Mouse (Mus musculus): ENCODE data around the gene Ass1. TPM values are rescaled to one million over a fixed set of nuclear protein-coding genes. Genes with fewer than 3 reads are reported as not detected.

Gene Ass1
- polyA plus RNA-seq, 1 experiment from 2014 or later = 9.6 TPM

GRCm38 (mm10) chr2:31490556-31490955 lies 20.5 kb downstream of the Ass1 start:
- Histone ChIP-seq H3K27me3 (ENCODE audit: control insufficient read depth, insufficient read depth, low read length) (peaks cover 77% of the 10 kb centered on the region), H3K27ac (ENCODE audit: low read depth, low read length) (no peak overlapping the region), H3K9ac (ENCODE audit: low read length) (no peak overlapping the region), H3K4me3 (ENCODE audit: low read depth, low read length) (no peak overlapping the region), H3K4me2 (no peak overlapping the region), H3K4me1 (ENCODE audit: control insufficient read depth, insufficient read depth, low read length) (peaks cover 21% of the 10 kb centered on the region), H3K9me3 (ENCODE audit: control insufficient read depth, low read length) (no peaks in the 10 kb centered on the region), H3K36me3 (ENCODE audit: control insufficient read depth, insufficient read depth, low read length) (no peaks in the 10 kb centered on the region)
- ATAC-seq (ENCODE audit: low FRiP score) = no peak
- DNase-seq (ENCODE audit: low spot score, missing footprints) = peak; percentile 75
- 86% methylated on average over 2 of the region's 2 CpGs for WGBS

- Histone ChIP-seq H3K9me3 (ENCODE audit: control insufficient read depth, low read length) (no peaks in the 10 kb centered on the region), H3K9ac (ENCODE audit: low read length) (no peak overlapping the region), H3K27ac (ENCODE audit: low read depth, low read length) (no peak overlapping the region), H3K36me3 (ENCODE audit: control insufficient read depth, insufficient read depth, low read length) (no peaks in the 10 kb centered on the region), H3K27me3 (ENCODE audit: control insufficient read depth, insufficient read depth, low read length) (peaks cover 78% of the 10 kb centered on the region), H3K4me1 (ENCODE audit: control insufficient read depth, insufficient read depth, low read length) (peaks cover 38% of the 10 kb centered on the region), H3K4me3 (ENCODE audit: low read depth, low read length) (no peak overlapping the region), H3K4me2 (no peak overlapping the region)
- WGBS = 96% methylated on average over 8 of the region's 8 CpGs
- ATAC-seq (ENCODE audit: low FRiP score) (no peak), DNase-seq (ENCODE audit: low spot score, missing footprints) (no peak)
Measured at GRCm38 (mm10) chr2:31492308-31492707, 22.3 kb downstream of the Ass1 start.

- H3K36me3 ChIP-seq (ENCODE audit: control insufficient read depth, insufficient read depth, low read length) = no peaks in the 10 kb centered on the region
- H3K4me1 ChIP-seq (ENCODE audit: control insufficient read depth, insufficient read depth, low read length) = peaks cover 48% of the 10 kb centered on the region
- H3K9ac ChIP-seq (ENCODE audit: low read length) = no peak overlapping the region
- H3K4me2 ChIP-seq = no peak overlapping the region
- DNase-seq (ENCODE audit: low spot score, missing footprints) = no peak
- ATAC-seq (ENCODE audit: low FRiP score) = no peak
- peaks cover 78% of the 10 kb centered on the region for H3K27me3 ChIP-seq (ENCODE audit: control insufficient read depth, insufficient read depth, low read length)
- no peaks in the 10 kb centered on the region for H3K9me3 ChIP-seq (ENCODE audit: control insufficient read depth, low read length)
- WGBS = 47% methylated on average over 11 of the region's 11 CpGs
- H3K27ac ChIP-seq (ENCODE audit: low read depth, low read length) = no peak overlapping the region
- no peak overlapping the region for H3K4me3 ChIP-seq (ENCODE audit: low read depth, low read length)
Measured at GRCm38 (mm10) chr2:31493243-31493642, 23.2 kb downstream of the Ass1 start.

GRCm38 (mm10) chr2:31494315-31494714 lies 24.3 kb downstream of the Ass1 start:
- Histone ChIP-seq H3K4me1 (ENCODE audit: control insufficient read depth, insufficient read depth, low read length) (peaks cover 58% of the 10 kb centered on the region), H3K4me2 (no peak overlapping the region), H3K9ac (ENCODE audit: low read length) (no peak overlapping the region), H3K9me3 (ENCODE audit: control insufficient read depth, low read length) (no peaks in the 10 kb centered on the region), H3K4me3 (ENCODE audit: low read depth, low read length) (no peak overlapping the region), H3K27me3 (ENCODE audit: control insufficient read depth, insufficient read depth, low read length) (peaks cover 84% of the 10 kb centered on the region), H3K27ac (ENCODE audit: low read depth, low read length) (no peak overlapping the region), H3K36me3 (ENCODE audit: control insufficient read depth, insufficient read depth, low read length) (no peaks in the 10 kb centered on the region)
- WGBS = 44% methylated on average over 5 of the region's 5 CpGs
- ATAC-seq (ENCODE audit: low FRiP score) (no peak), DNase-seq (ENCODE audit: low spot score, missing footprints) (no peak)

DNA sequence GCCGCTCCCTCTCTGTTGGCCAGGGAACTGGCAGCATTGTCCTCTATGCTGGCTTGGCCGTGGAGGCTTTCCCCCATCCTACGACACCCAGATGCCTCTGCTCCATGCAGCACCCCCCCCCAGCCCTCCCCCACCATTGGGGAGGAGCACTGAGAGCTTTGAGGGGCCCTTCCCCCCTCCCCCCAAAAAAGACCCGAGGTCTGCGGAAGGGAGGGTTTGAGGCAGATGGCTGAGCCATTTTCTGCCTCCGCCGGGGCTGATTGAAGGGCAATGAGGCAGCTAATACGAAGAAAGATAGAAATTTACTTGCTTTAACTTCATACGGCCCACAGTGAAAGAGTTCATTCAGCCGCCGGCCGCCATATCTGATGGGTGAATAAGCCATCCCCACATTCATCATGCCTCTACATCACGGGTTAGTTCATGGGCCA lies 25.1 kb downstream of the Ass1 start:
- no peaks in the 10 kb centered on the region for H3K9me3 ChIP-seq (ENCODE audit: control insufficient read depth, low read length)

DNA sequence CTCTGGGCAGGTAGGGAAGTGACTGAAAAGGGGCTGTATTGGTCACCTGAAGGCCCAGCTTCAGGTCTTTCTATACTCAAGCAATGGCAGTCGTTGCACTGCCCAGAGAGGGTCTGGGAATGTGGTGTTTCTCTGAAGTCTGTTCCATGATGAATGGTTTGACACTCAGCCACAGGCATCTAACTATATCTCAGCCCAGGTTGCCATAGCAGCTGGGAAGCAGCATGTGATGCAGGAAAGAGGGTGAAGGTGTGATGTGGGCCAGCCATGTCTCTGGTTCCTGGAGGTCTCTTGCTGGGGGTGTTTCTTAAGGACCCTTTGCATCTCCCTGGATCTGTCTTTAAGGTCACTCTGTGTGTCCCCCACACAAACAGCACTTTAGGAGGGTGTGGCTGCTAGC lies 26.1 kb downstream of the Ass1 start:
- Histone ChIP-seq H3K9ac (ENCODE audit: low read length) (no peak overlapping the region), H3K4me1 (ENCODE audit: control insufficient read depth, insufficient read depth, low read length) (peaks cover 75% of the 10 kb centered on the region), H3K27me3 (ENCODE audit: control insufficient read depth, insufficient read depth, low read length) (peaks cover 83% of the 10 kb centered on the region), H3K4me2 (no peak overlapping the region), H3K4me3 (ENCODE audit: low read depth, low read length) (no peak overlapping the region), H3K9me3 (ENCODE audit: control insufficient read depth, low read length) (no peaks in the 10 kb centered on the region), H3K27ac (ENCODE audit: low read depth, low read length) (no peak overlapping the region), H3K36me3 (ENCODE audit: control insufficient read depth, insufficient read depth, low read length) (no peaks in the 10 kb centered on the region)
- ATAC-seq (ENCODE audit: low FRiP score) = no peak
- no peak for DNase-seq (ENCODE audit: low spot score, missing footprints)
- 83% methylated on average over 1 of the region's 1 CpGs for WGBS

More for the DNA sequence above, 25.1 kb downstream of the Ass1 start:
- Histone ChIP-seq H3K4me3 (ENCODE audit: low read depth, low read length) (no peak overlapping the region), H3K9ac (ENCODE audit: low read length) (no peak overlapping the region), H3K4me1 (ENCODE audit: control insufficient read depth, insufficient read depth, low read length) (peaks cover 64% of the 10 kb centered on the region), H3K4me2 (no peak overlapping the region), H3K36me3 (ENCODE audit: control insufficient read depth, insufficient read depth, low read length) (no peaks in the 10 kb centered on the region), H3K27me3 (ENCODE audit: control insufficient read depth, insufficient read depth, low read length) (peaks cover 84% of the 10 kb centered on the region), H3K27ac (ENCODE audit: low read depth, low read length) (no peak overlapping the region)
- 0 out of 2 replicates have a peak, but pooled peaks have one; percentile 4 for ATAC-seq (ENCODE audit: low FRiP score)
- 45% methylated on average over 13 of the region's 13 CpGs for WGBS
- DNase-seq (ENCODE audit: low spot score, missing footprints) = peak; percentile 89

DNA sequence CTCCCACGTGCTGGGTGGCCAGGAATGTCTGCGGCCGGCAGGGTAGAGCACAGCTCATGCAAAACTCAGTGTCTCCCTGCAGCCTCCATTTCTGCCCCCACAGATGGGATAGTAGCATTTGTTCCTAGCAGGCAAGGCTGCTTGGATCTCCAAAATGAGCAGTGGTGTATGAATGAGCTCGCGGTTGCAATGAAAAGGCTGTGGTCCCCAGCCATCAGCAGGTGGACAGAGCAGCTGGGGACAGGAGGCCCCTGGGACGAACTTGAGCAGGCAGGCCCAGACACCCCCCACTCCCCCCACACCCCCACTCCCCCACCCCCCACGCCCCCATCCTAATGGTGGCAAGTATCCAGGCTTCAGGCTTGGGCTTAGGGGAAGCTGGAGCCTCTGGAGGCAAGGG lies 27.1 kb downstream of the Ass1 start:
- Histone ChIP-seq H3K36me3 (ENCODE audit: control insufficient read depth, insufficient read depth, low read length) (no peaks in the 10 kb centered on the region), H3K4me2 (no peak overlapping the region), H3K9ac (ENCODE audit: low read length) (no peak overlapping the region), H3K9me3 (ENCODE audit: control insufficient read depth, low read length) (no peaks in the 10 kb centered on the region), H3K27me3 (ENCODE audit: control insufficient read depth, insufficient read depth, low read length) (peaks cover 82% of the 10 kb centered on the region), H3K4me1 (ENCODE audit: control insufficient read depth, insufficient read depth, low read length) (peaks cover 83% of the 10 kb centered on the region), H3K27ac (ENCODE audit: low read depth, low read length) (no peak overlapping the region), H3K4me3 (ENCODE audit: low read depth, low read length) (no peak overlapping the region)
- WGBS = 40% methylated on average over 7 of the region's 7 CpGs
- ATAC-seq (ENCODE audit: low FRiP score) (no peak), DNase-seq (ENCODE audit: low spot score, missing footprints) (no peak)

DNA sequence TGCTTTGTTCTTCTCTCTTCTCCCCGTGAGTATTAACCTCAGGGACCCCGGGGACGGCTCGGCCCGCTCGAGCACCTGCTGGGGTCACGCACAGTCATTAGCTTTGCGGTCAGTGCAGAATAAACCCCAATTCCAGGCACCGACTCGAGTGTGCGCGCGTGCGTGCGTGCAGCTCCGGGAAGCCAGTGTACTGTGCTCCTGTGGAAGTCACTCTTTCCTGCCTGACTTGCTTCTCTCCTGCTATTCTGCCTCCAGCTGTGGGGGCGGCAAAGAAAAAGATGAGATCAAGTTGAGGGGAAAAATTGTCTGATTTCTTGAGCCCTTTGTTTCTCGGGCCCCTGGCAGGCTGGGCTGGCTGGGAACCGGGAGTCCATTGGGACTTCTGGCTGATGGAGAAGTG lies 27.6 kb downstream of the Ass1 start:
- H3K27me3 ChIP-seq (ENCODE audit: control insufficient read depth, insufficient read depth, low read length) = peaks cover 82% of the 10 kb centered on the region
- H3K36me3 ChIP-seq (ENCODE audit: control insufficient read depth, insufficient read depth, low read length) = no peaks in the 10 kb centered on the region
- DNase-seq (ENCODE audit: low spot score, missing footprints) (no peak), ATAC-seq (ENCODE audit: low FRiP score) (no peak)
- no peak overlapping the region for H3K27ac ChIP-seq (ENCODE audit: low read depth, low read length)
- no peak overlapping the region for H3K4me2 ChIP-seq
- H3K4me3 ChIP-seq (ENCODE audit: low read depth, low read length) = no peak overlapping the region
- H3K9me3 ChIP-seq (ENCODE audit: control insufficient read depth, low read length) = no peaks in the 10 kb centered on the region
- WGBS = 45% methylated on average over 19 of the region's 19 CpGs
- peaks cover 87% of the 10 kb centered on the region for H3K4me1 ChIP-seq (ENCODE audit: control insufficient read depth, insufficient read depth, low read length)
- H3K9ac ChIP-seq (ENCODE audit: low read length) = no peak overlapping the region

- H3K9ac ChIP-seq (ENCODE audit: low read length) = no peak overlapping the region
- peak; percentile 94 for DNase-seq (ENCODE audit: low spot score, missing footprints)
Measured at GRCm38 (mm10) chr2:31499327-31500291, 29.6 kb downstream of the Ass1 start.

More at GRCm38 (mm10) chr2:31499327-31500291, 29.6 kb downstream of the Ass1 start:
- Histone ChIP-seq H3K36me3 (ENCODE audit: control insufficient read depth, insufficient read depth, low read length) (no peaks in the 10 kb centered on the region), H3K4me2 (peak overlapping the region; percentile 28), H3K27me3 (ENCODE audit: control insufficient read depth, insufficient read depth, low read length) (peaks cover 82% of the 10 kb centered on the region), H3K4me3 (ENCODE audit: low read depth, low read length) (no peak overlapping the region), H3K9me3 (ENCODE audit: control insufficient read depth, low read length) (no peaks in the 10 kb centered on the region), H3K4me1 (ENCODE audit: control insufficient read depth, insufficient read depth, low read length) (peaks cover 85% of the 10 kb centered on the region), H3K27ac (ENCODE audit: low read depth, low read length) (peak overlapping the region; percentile 49; the same call in 1 of the 2 replicates)
- 12% methylated on average over 21 of the region's 21 CpGs for WGBS
- peak; percentile 83 for ATAC-seq (ENCODE audit: low FRiP score)
